Mouse (Mus musculus) heart, embryonic 10.5 days (tissue): ENCODE results near the gene Ppp1r9a. TPM values are rescaled to one million over a fixed set of nuclear protein-coding genes. Genes with fewer than 3 reads are reported as not detected.
"Not testable (repeated sequence)": the region's sequence is repeated elsewhere in the genome, so short reads cannot be mapped to it uniquely, and the experiment has no call there.

Experiments
- DNase-seq: peaks from one replicate; pipeline ENCODE4 v3.0.0-alpha.2; 2017; ENCODE audit warnings: low spot score
- H3K27ac ChIP-seq: fragments of 300-500 bp; sonication (generic); 2 replicates; pipeline ENCODE4 v1.5.1; 2016; ENCODE audit warnings: mild to moderate bottlenecking
- H3K27me3 ChIP-seq: fragments of 300-500 bp; sonication (generic); 2 replicates; pipeline ENCODE4 v1.6.1; 2016; ENCODE audit warnings: mild to moderate bottlenecking; ENCODE audit not compliant: poor library complexity, insufficient read depth, severe bottlenecking
- H3K36me3 ChIP-seq: fragments of 300-500 bp; sonication (generic); 2 replicates; pipeline ENCODE4 v1.6.1; 2016; ENCODE audit warnings: mild to moderate bottlenecking, moderate library complexity
- H3K4me1 ChIP-seq: fragments of 300-500 bp; sonication (generic); 2 replicates; pipeline ENCODE4 v1.6.1; 2016; ENCODE audit warnings: mild to moderate bottlenecking
- H3K4me3 ChIP-seq: fragments of 300-500 bp; sonication (generic); 2 replicates; pipeline ENCODE4 v1.5.1; 2016; ENCODE audit warnings: mild to moderate bottlenecking, moderate library complexity
- H3K9me3 ChIP-seq: fragments of 300-500 bp; sonication (generic); 2 replicates; pipeline ENCODE4 v1.6.1; 2016; ENCODE audit warnings: mild to moderate bottlenecking, moderate library complexity
- WGBS: fragments of 180-500 bp; shearing (Covaris S2); methylation state at CpG from one replicate; pipeline ENCODE4 v1.1.7; 2016; 5-methylcytosine and 5-hydroxymethylcytosine counted together
- polyA plus RNA-seq: library from polyadenylated mRNA; unstranded; fragments of >200 nt; fragmentation: Nextera tagmentation; extraction: Ambion mirVana; gene quantifications from 2 replicates; pipeline ENCODE4 v1.2.1, GENCODE M21; 2016

The Ppp1r9a gene
- polyA plus RNA-seq, result 19.3 and 21.4 TPM in 2 replicates

GRCm38 (mm10) chr6:4902674-4903324 lies at the start of gene Ppp1r9a:
TSS of gene Ppp1r9a (plus strand) at chr6:4902917.
- Histone ChIP-seq H3K27ac (peak within 1 kb of the TSS; percentile 99), H3K4me1 (peaks cover 28% of the 10 kb centered on the region), H3K4me3 (peak within 1 kb of the TSS; percentile 85), H3K36me3 (peaks cover 9% of the 10 kb centered on the region; the same call in 1 of the 2 replicates), H3K27me3 (no peaks in the 10 kb centered on the region), H3K9me3 (no peaks in the 10 kb centered on the region)
- DNase-seq, result peak; percentile 87
- under 1% methylated on average over 49 of the region's 49 CpGs for WGBS

GRCm38 (mm10) chr6:4855236-4855635 lies 47.5 kb upstream of the Ppp1r9a start:
- Histone ChIP-seq H3K4me1 (peaks cover 5% of the 10 kb centered on the region; the same call in 1 of the 2 replicates), H3K27me3 (no peaks in the 10 kb centered on the region), H3K27ac (no peak overlapping the region), H3K9me3 (no peaks in the 10 kb centered on the region), H3K4me3 (no peak overlapping the region), H3K36me3 (no peaks in the 10 kb centered on the region)
- 71% methylated on average over 10 of the region's 10 CpGs for WGBS
- no peak for DNase-seq

DNA sequence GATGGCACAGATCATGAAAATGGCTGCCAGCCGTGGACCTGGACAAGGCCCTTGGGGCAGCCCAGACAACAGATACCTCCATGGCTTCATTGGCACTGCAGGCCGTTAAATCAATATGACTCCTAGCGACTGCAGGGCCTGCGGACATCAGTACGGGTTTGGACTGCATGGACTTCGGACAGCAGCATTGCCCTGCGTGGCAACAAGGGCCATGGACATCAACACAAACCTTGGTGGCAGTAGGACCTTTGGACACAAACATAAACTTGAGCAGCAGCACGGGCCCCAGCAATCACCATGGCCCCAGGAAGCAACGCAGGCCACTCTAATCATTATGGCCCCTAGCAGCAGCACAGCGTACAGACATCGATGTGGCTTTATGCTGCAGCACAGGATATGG lies 45.8 kb upstream of the Ppp1r9a start:
- Histone ChIP-seq H3K9me3 (no peaks in the 10 kb centered on the region), H3K27ac (no peak overlapping the region), H3K27me3 (no peaks in the 10 kb centered on the region), H3K4me3 (no peak overlapping the region), H3K4me1 (peaks cover 5% of the 10 kb centered on the region; the same call in 1 of the 2 replicates), H3K36me3 (no peaks in the 10 kb centered on the region)
- DNase-seq, result no peak
- WGBS, result 93% methylated on average over 11 of the region's 11 CpGs

DNA sequence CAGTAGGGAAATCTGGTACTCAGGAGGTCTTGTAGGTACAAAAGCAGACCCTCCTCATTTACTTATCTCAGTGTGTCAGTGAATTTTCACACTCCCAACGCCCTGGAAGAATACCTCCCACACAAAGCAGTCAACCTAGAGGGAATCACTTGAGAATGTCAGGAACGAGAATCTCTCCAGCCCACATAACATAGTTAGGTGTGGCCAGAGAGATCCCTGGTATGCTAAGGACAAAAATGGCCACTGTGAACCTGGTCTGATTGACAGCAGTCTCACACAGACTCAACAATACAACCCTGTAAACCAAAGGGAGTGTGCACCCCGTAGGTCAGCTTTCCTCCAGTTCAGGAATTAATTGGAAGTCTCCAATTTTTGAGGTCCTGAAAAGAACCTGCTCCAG lies 18.4 kb upstream of the Ppp1r9a start:
- 41% methylated on average over 3 of the region's 3 CpGs for WGBS
- Histone ChIP-seq H3K4me1 (0 out of 2 replicates have a peak, but pooled peaks cover 2% of the 10 kb centered on the region), H3K9me3 (no peaks in the 10 kb centered on the region), H3K27ac (no peak overlapping the region), H3K4me3 (no peak overlapping the region), H3K27me3 (no peaks in the 10 kb centered on the region), H3K36me3 (no peaks in the 10 kb centered on the region)
- DNase-seq, result no peak

DNA sequence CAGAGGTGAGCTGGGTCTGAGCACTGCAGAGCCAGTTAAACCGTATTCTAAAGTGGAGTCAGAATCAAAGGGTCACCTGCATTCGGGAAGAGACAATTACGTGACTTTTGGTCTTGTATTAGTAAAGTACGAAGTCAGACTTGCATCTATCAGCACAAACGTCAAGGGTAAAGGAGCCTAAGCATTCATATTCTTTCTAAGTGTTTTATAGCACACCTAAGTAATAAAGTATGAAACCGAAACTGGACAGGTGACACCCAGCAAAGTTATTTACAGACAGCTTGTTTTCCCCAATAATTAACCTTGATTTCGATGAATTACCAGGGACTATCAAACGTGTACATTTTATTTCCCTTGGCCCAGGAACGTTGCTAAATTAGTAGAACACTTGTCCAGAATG lies 13.2 kb upstream of the Ppp1r9a start:
- H3K36me3 ChIP-seq, result no peaks in the 10 kb centered on the region
- H3K27ac ChIP-seq, result no peak overlapping the region
- no peaks in the 10 kb centered on the region for H3K27me3 ChIP-seq
- no peak overlapping the region for H3K4me3 ChIP-seq
- WGBS, result 64% methylated on average over 9 of the region's 9 CpGs
- DNase-seq, result no peak
- H3K4me1 ChIP-seq, result peaks cover 7% of the 10 kb centered on the region; the same call in 1 of the 2 replicates
- H3K9me3 ChIP-seq, result no peaks in the 10 kb centered on the region

- peaks cover 7% of the 10 kb centered on the region; the same call in 1 of the 2 replicates for H3K4me1 ChIP-seq
- H3K27me3 ChIP-seq, result no peaks in the 10 kb centered on the region
- H3K27ac ChIP-seq, result 0 out of 2 replicates have a peak overlapping the region, but pooled peaks have one; percentile 16
- no peaks in the 10 kb centered on the region for H3K36me3 ChIP-seq
- 31% methylated on average over 11 of the region's 11 CpGs for WGBS
- H3K9me3 ChIP-seq, result no peaks in the 10 kb centered on the region
- DNase-seq, result no peak
- no peak overlapping the region for H3K4me3 ChIP-seq
Observed at GRCm38 (mm10) chr6:4892417-4892816, 10.3 kb upstream of the Ppp1r9a start.

DNA sequence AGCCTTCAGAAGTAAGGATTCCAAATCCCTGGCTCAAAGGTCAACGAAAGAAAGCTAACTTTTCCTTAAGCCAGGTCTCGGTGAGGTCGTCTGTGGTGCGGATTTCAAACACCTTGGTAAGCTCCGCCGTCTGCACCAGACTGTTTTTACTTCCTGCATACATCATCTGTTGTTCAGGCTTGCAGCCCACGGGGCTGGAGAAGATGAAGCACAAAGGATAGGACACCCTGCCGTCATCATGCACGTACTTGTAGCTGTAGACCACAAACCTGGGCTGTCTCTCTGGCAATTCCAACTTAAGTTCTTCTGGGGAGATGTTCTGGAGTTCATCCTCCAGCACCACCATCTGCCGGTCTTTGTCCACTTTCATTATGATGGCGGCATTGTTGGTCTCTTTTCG lies 9.4 kb upstream of the Ppp1r9a start:
- H3K27me3 ChIP-seq, H3K4me3 ChIP-seq, DNase-seq, H3K9me3 ChIP-seq, H3K4me1 ChIP-seq, H3K27ac ChIP-seq, H3K36me3 ChIP-seq: not testable (repeated sequence)
- 55% methylated on average over 12 of the region's 12 CpGs for WGBS

DNA sequence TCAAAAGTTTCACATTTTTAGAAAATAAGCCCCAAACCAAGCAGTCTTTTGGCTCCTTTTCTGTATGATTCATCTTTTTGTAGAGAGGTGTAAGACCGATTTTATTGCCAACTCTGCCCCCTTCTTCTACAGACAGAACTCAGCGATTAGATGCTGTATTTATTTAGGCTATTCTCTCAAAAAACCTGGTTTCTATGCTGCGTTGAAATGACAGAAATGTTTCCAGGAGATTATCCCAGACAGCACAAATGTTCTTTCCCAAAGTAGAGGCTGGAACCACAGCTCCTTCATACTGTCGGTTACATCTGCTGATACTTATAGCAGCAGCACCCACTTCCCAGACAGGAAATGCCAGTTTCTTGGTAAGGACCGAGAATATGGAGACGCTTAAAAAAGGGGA lies 2.8 kb upstream of the Ppp1r9a start:
- Histone ChIP-seq H3K9me3 (no peaks in the 10 kb centered on the region), H3K4me3 (no peak overlapping the region), H3K4me1 (peaks cover 9% of the 10 kb centered on the region), H3K27ac (no peak overlapping the region), H3K27me3 (no peaks in the 10 kb centered on the region), H3K36me3 (no peaks in the 10 kb centered on the region)
- WGBS, result 80% methylated on average over 6 of the region's 6 CpGs
- DNase-seq, result no peak

GRCm38 (mm10) chr6:4903325-4904054 lies 773 bp downstream of the Ppp1r9a start:
- Histone ChIP-seq H3K4me1 (peaks cover 32% of the 10 kb centered on the region), H3K27me3 (no peaks in the 10 kb centered on the region), H3K4me3 (peak overlapping the region; percentile 85), H3K36me3 (peaks cover 9% of the 10 kb centered on the region; the same call in 1 of the 2 replicates), H3K27ac (peak overlapping the region; percentile 99), H3K9me3 (no peaks in the 10 kb centered on the region)
- WGBS, result under 1% methylated on average over 69 of the region's 77 CpGs
- DNase-seq, result no peak

GRCm38 (mm10) chr6:4904055-4904450 lies 1.3 kb downstream of the Ppp1r9a start:
- peak overlapping the region; percentile 99 for H3K27ac ChIP-seq
- no peaks in the 10 kb centered on the region for H3K27me3 ChIP-seq
- peak overlapping the region; percentile 85 for H3K4me3 ChIP-seq
- peaks cover 35% of the 10 kb centered on the region for H3K4me1 ChIP-seq
- peaks cover 9% of the 10 kb centered on the region; the same call in 1 of the 2 replicates for H3K36me3 ChIP-seq
- WGBS, result 8% methylated on average over 9 of the region's 9 CpGs
- no peak for DNase-seq
- no peaks in the 10 kb centered on the region for H3K9me3 ChIP-seq

DNA sequence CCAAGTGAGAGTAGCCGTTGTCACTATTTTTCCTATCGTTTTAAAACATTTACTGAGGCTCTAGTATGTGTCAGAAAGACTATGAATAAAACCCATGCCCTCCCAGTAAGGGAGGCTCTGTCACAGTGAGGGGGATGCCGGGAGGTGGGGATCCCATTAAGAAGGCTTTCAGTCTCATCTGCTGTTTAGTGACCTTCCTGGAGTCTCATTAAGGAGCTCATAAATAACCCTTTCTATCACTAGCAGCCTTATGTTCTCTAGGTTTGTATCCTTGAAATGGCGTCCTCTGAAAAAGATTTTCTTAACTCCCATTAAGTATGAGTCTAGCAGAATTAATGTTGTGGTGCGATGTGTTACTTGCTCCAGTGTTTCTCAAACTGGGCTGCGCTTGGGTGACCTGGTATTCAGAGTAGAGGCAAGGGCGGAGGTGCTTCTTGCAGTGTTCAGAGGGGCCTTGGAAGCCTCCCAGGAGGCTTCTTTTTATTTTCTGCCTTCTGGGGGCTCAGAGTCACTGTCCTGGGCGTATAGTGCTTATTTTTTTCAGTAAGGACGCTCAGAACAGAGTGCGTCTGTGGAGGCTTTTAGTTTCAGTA lies 7.4 kb downstream of the Ppp1r9a start:
- H3K9me3 ChIP-seq, result no peaks in the 10 kb centered on the region
- H3K4me3 ChIP-seq, result no peak overlapping the region
- no peak overlapping the region for H3K27ac ChIP-seq
- H3K4me1 ChIP-seq, result peaks cover 44% of the 10 kb centered on the region
- H3K27me3 ChIP-seq, result no peaks in the 10 kb centered on the region
- WGBS, result 56% methylated on average over 10 of the region's 10 CpGs
- DNase-seq, result no peak
- H3K36me3 ChIP-seq, result peaks cover 14% of the 10 kb centered on the region; the same call in 1 of the 2 replicates

DNA sequence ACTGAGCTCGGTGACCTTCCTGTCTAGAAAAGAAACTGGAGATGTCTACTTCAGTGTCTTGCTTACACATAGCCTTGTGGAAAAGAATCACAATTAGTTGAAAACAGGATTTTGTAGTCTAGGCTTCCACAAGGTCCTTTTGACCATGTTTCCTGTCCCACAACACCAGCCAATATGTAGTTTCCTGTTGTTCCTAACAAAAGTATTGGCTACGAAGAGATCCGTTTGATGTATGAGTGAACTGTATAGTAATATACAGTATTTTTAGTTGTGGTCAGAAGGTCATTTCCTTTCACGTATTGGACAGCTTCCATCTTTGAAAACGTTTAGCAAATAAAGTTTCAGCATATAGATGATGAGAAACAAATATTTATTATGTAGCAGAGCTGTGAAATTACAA lies 15.8 kb downstream of the Ppp1r9a start:
- WGBS, result 81% methylated on average over 5 of the region's 5 CpGs
- Histone ChIP-seq H3K36me3 (peaks cover 37% of the 10 kb centered on the region), H3K27ac (no peak overlapping the region), H3K27me3 (no peaks in the 10 kb centered on the region), H3K4me3 (no peak overlapping the region), H3K9me3 (no peaks in the 10 kb centered on the region), H3K4me1 (0 out of 2 replicates have a peak, but pooled peaks cover 2% of the 10 kb centered on the region)
- DNase-seq, result no peak

- not testable (repeated sequence) for H3K27ac ChIP-seq, H3K4me1 ChIP-seq, H3K9me3 ChIP-seq, H3K27me3 ChIP-seq, DNase-seq, H3K4me3 ChIP-seq
- peaks cover 24% of the 10 kb centered on the region for H3K36me3 ChIP-seq
Observed at GRCm38 (mm10) chr6:4923791-4924190, 21.1 kb downstream of the Ppp1r9a start.
